Mouse (Mus musculus): ENCODE data around the gene Zkscan6.

Gene Zkscan6

DNA sequence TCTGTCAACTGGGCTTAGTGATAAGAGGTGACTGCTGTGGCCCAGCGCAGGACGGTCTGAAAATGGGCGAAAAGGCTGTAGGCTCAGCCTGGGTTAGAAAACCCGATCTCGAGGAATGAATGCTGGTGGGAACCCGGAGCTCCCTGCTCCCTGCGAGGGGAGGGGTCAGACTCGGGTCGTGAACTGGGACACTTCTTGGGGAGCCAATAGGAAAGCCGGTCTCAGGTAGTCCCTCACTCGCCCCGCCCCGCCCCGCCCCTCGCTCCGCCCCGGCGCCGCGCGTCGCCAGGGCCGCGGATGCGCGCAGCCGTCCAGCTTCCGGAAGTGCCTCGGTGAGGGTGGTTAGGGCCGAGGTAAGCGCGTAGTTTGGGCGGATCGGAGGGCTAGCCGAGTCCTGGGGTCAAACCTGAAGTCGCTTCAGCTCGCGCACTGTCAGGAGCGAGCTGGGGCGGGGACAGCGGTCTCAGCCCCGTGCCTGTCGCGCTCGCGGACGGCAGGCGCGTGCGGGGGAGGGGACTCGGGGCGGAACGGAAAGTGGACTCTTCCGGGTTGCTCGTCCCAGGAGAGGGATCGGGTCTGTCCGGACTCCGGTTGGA is at the start of gene Zkscan6:
TSS of gene Zkscan6 (plus strand) at position 267 of the 596 bp plus-strand sequence.
- peak; percentile 63 for DNase-seq (ENCODE audit: low spot score)

GRCm38 (mm10) chr11:65759350-65759749 is 47.6 kb upstream of the Zkscan6 start:
- DNase-seq (ENCODE audit: low spot score): no peak

DNA sequence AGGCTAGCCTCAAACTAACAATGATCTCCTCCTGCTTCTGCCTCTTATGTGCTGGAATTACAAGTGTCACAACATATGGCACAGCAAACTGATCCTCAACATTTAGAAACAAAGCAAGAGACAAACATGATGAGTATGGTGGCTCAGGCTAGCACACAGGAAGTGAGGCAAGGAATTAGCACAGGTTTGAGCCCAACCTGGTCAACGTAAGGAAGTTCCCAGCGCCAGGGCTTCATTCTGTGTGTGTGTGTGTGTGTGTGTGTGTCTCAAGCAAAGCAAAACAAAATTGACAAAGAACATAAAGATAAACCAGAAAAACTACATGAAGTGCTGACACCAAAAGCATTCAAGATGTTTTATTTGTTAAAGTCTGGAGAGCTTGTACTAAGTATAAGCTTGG is 46.1 kb upstream of the Zkscan6 start:
- DNase-seq (ENCODE audit: low spot score): no peak

GRCm38 (mm10) chr11:65768445-65768844 is 38.5 kb upstream of the Zkscan6 start:
- DNase-seq (ENCODE audit: low spot score): no peak

- DNase-seq (ENCODE audit: low spot score): no peak
Observed at GRCm38 (mm10) chr11:65769990-65770389, 37.0 kb upstream of the Zkscan6 start.

DNA sequence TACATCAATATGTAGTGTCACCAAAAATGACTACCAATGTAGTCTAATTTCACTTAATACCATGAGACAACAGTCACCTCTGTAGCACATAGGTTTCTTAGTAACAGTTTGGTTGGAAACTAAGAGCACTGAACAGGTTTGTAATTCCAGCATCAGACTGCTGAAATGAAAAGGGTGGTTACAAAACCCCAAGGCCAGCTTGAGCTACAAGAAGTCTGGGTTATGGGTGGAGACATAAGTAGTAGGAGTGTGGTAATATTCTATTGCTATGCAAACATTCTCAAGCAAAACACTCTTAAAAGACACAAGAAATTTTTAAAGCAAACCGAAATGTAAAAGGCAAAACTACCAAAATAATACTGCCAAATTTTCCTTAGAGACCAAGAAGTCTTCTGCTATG is 35.4 kb upstream of the Zkscan6 start:
- DNase-seq (ENCODE audit: low spot score): no peak

DNA sequence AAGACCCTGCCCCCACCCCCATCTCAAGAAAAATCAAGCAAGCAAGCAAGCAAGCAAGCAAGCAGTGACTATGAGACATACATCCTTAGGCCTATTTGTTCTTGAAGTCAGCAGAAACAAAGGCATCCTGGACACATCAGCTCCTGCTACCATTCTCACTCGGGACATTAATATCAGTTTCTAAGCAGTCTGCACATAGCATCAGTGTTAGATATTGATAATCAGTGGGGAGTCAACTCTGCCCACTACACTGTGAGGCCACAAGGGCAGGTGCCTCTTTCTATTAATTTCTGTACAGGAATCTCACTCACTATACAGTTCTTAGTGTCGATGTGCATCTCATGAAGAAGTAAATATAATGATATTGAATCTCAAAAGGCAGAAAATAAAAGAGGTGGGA is 33.4 kb upstream of the Zkscan6 start:
- no peak for DNase-seq (ENCODE audit: low spot score)

- DNase-seq (ENCODE audit: low spot score): no peak
Observed at GRCm38 (mm10) chr11:65773946-65774656, 32.9 kb upstream of the Zkscan6 start.

- DNase-seq (ENCODE audit: low spot score): no peak
Observed at GRCm38 (mm10) chr11:65776906-65777611, 29.9 kb upstream of the Zkscan6 start.

- DNase-seq (ENCODE audit: low spot score): no peak
Observed at GRCm38 (mm10) chr11:65777810-65778209, 29.2 kb upstream of the Zkscan6 start.

GRCm38 (mm10) chr11:65779066-65779465 is 27.9 kb upstream of the Zkscan6 start:
- DNase-seq (ENCODE audit: low spot score): no peak

GRCm38 (mm10) chr11:65779578-65779977 is 27.4 kb upstream of the Zkscan6 start:
- no peak for DNase-seq (ENCODE audit: low spot score)

DNA sequence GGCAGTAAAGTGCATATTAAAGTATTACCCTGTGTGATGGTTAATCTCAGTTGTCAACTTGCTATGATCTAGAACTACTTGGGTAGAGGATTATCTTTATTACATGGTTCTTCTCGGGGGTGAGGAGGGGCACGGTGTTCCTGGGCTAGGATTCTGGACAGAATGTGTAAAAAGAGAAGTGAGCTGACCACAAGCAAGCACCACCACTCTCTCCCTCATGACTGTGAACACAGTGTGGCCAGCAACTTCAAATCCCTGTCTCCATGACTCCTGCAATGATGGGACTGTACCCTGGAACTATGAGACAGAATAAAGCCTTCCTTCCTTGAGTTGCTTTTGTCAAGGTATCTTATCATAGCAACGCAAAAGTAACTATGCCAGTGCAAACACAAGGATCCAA is 25.4 kb upstream of the Zkscan6 start:
- DNase-seq (ENCODE audit: low spot score): no peak

DNA sequence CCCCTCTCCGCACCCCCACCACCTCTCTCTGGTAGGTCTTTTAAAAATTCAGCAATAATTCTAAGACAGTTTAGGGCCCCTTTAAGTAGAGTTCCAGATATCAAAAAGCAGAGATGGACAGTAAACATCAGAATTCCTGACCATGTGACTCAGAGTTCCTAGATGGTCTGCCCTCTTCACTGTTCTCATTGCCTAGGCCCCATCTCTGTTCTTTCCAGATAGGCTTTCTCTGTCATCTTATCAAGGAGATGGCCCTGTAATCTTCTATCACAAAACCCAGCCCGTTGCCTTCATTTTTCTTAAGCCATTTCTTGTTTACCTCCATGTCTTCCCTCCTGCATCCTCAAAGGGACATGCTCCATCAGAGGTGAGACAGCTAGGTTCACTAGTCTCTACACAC is 20.8 kb upstream of the Zkscan6 start:
- DNase-seq (ENCODE audit: low spot score): no peak

DNA sequence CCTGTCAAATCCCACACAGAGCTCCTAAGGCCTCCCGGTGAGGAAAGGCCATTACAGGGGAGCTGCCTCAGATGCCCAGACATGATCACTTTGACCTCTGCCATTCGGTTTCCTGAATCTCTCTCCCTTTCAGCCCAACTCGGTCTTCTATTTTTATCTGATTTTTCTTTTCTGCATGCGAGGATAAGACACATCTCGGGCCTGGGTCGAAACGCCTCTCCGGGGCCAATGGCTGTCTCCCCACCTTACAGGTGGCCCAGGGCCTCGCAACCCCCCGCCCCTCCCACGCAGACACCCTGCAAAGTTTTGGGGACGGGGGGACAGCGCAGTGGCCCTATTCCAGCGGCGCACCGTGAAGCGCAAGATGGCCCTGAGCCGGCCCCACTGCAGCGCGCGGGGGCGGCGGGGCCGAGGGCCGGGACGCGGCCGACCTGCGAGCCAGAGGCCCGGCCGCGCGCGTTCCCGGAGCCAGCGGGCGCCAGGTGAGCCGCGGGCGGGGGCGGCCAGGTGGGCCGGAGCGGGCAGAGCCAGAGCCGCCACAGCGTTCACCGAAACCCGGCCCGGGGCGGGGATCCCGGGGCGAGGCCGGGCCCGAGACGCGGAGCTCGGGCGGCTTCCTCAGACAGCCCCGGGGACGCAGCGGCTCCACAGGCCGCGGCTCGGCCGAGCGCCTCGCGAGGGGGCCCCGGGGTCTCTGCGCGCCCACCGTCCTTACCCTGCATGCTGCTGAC is 19.4 kb upstream of the Zkscan6 start:
- DNase-seq (ENCODE audit: low spot score): no peak

- peak; percentile 75 for DNase-seq (ENCODE audit: low spot score)
Observed at GRCm38 (mm10) chr11:65788154-65788553, 18.8 kb upstream of the Zkscan6 start, which contains the start of gene Map2k4. TSS of gene Map2k4 (minus strand) at chr11:65788297.

DNA sequence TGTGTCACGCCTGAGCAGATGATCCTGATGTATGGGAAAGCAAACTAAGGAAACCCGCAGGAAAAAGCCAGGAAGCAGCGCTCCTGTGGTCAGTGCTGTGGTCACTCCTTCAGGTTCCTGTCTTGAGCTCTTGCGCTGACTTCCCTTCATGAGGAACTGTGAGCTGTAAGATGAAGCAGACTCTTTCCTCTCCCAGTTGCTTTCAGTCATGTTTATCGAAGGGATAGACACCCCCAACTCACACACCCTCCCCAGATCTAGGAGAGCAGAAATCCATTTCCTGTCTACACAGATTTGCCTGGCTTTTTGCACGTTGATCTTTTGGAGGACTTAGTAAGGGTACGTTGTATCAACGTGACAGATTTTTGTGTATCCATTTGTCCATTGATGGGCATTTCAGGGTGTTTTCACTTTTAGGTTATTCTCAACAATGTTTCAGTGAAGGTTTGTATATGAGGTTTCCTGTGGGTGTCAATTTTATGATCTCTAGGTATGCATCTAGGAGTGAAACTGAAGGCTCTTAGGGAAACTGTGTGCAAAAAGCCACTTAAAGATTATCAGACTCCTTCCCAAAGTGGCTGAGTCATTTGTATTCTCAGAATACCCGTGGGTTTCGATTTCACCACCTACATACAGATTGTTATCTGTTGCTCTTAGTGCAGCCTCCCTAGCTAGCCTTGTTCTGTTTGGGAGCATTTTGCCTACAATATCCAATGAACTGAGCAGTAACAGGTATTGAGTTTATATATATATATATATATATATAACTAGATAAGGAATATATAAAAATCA is 12.4 kb upstream of the Zkscan6 start:
- DNase-seq (ENCODE audit: low spot score): no peak

DNA sequence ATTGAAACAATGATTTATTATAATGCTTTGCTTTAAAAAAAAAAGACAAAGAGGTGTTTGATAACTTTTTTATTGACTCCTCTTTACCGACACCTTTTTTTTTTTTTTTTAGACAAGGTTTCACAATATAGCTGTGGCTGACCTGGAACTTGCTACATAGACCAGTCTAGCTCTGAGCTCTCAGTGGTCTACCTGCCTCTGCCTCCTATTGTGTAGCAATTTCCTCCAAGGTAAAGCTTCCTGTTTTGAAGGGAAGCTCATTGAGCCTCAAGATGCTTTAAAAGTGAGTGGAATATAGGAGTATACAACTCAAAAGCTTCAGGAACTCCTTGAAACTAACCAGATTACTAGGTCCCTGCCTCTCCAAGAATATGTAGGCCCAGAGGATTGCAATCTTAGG is 11.1 kb upstream of the Zkscan6 start:
- no peak for DNase-seq (ENCODE audit: low spot score)

GRCm38 (mm10) chr11:65801899-65802298 is 5.1 kb upstream of the Zkscan6 start:
- DNase-seq (ENCODE audit: low spot score): peak; percentile 67

DNA sequence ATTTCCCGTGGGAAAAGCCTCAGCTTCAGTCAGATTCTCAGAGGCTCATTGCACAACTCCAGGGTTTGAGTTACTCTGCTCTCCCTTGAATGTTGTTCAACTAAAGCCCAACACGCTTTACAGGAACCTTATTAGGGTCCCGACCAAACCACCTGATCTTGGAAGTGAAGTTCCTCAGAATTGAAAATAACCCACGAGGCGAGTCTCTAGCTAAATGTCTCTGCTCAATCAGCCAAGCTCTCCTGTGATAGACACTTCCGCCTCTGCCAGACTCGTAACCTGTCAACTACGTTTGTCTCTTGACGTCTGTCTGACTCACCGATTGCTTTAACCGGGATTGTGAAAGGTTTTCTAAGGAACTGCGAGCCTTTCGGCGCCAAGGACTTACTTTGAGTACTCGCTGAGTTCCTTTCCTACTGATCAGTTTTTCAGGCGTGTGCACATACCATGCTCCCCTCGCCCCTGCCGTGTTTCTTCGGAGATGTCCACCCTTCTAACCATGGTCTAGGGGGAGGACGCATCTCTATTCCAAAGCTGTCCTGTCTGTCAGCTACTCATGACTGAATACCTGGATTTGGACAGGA is 562 bp upstream of the Zkscan6 start:
- no peak for DNase-seq (ENCODE audit: low spot score)

DNA sequence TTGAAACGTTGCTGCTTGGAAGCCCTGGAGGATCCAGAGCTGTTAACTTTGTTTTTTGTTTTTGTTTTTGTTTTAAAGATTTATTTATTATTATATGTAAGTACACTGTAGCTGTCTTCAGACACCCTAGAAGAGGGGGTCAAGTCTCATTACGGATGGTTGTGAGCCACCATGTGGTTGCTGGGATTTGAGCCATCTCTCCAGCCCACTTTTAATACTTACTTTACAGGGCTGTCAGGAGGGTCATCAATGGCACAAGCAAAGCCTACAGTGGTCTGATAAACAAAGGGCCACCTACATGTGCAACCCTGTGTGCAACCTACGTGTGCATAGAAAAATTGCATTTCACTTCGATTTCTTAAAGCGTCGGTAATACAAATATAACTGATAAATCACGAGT is 626 bp downstream of the Zkscan6 start:
- no peak for DNase-seq (ENCODE audit: low spot score)

All from layer of hippocampus, adult 9-10 months (tissue).